Mouse (Mus musculus) CH12.LX (cell line): ENCODE measurements around the gene Trpc1. TPM values are rescaled to one million over a fixed set of nuclear protein-coding genes. Genes with fewer than 3 reads are reported as not detected.

Experiments used
- DNase-seq: peaks from one replicate; pipeline ENCODE4 v3.0.0-alpha.2; 2013; ENCODE audit errors: extremely low read depth
- H3K27ac ChIP-seq: 2 replicates; pipeline ENCODE4 v1.5.1; 2012; ENCODE audit warnings: low read depth, mild to moderate bottlenecking, control low read depth, moderate library complexity; ENCODE audit not compliant: insufficient read depth
- H3K27me3 ChIP-seq: replicated peaks from 2 replicates; pipeline ENCODE3; 2012; ENCODE audit warnings: inconsistent platforms
- H3K36me3 ChIP-seq, 2 experiments: replicated peaks in 1 of 2; 2 replicates each; pipeline versions ENCODE3 to v1.6.1; 2012; ENCODE audit warnings: inconsistent platforms in 1 of 2, low read length in 1 of 2, mild to moderate bottlenecking in 1 of 2, mixed read lengths in 1 of 2, moderate library complexity in 1 of 2; ENCODE audit not compliant: control insufficient read depth in 1 of 2, insufficient read depth in 1 of 2
- H3K4me1 ChIP-seq, 2 experiments: 2 replicates each; pipeline ENCODE4 v1.6.1; 2012; ENCODE audit warnings: inconsistent platforms in 1 of 2, moderate library complexity in 1 of 2; ENCODE audit not compliant: insufficient read depth in 2 of 2, control insufficient read depth in 1 of 2
- H3K4me2 ChIP-seq: 2 replicates; pipeline ENCODE4 v1.6.1; 2012; ENCODE audit warnings: low read depth, mild to moderate bottlenecking, control low read depth; ENCODE audit not compliant: poor library complexity, insufficient read depth, severe bottlenecking
- H3K4me3 ChIP-seq, 3 experiments: fragments of 150-350 bp in 1 of 3; sonication (generic) in 1 of 3; replicated peaks in 1 of 3; 2 replicates each; pipeline versions ENCODE3 to v1.5.1; 2011 to 2012; ENCODE audit warnings: low read depth in 2 of 3, low read length in 2 of 3, mild to moderate bottlenecking in 2 of 3, moderate library complexity in 2 of 3, control low read depth in 1 of 3, improper control_type of control experiment in 1 of 3, inconsistent platforms in 1 of 3, mixed read lengths in 1 of 3; ENCODE audit not compliant: poor library complexity in 1 of 3
- H3K79me2 ChIP-seq: replicated peaks from 2 replicates; pipeline ENCODE4 v1.6.1; 2012; ENCODE audit warnings: mild to moderate bottlenecking, moderate library complexity; ENCODE audit not compliant: control insufficient read depth, poor library complexity, insufficient read depth, severe bottlenecking; ENCODE audit errors: extremely low read depth
- H3K9ac ChIP-seq: 2 replicates; pipeline ENCODE4 v1.6.1; 2012; ENCODE audit warnings: low read depth, mild to moderate bottlenecking, control low read depth, moderate library complexity; ENCODE audit not compliant: insufficient read depth
- H3K9me3 ChIP-seq: replicated peaks from 2 replicates; pipeline ENCODE3; 2012; ENCODE audit warnings: low read length, inconsistent platforms, mixed read lengths
- BHLHE40 ChIP-seq: IDR thresholded peaks from 2 replicates; pipeline ENCODE4 v1.6.1; 2011; ENCODE audit warnings: mild to moderate bottlenecking, low read depth, low read length, improper control_type of control experiment
- CTCF ChIP-seq, 2 experiments: IDR thresholded peaks in 1 of 2; conservative IDR thresholded peaks in 1 of 2; 2 replicates each; pipeline ENCODE4 v1.5.1; 2011 to 2012; ENCODE audit warnings: low read depth in 2 of 2, low read length in 2 of 2, improper control_type of control experiment in 1 of 2, inconsistent platforms in 1 of 2, mild to moderate bottlenecking in 1 of 2, moderate library complexity in 1 of 2
- E2F4 ChIP-seq: IDR thresholded peaks from 2 replicates; pipeline ENCODE4 v1.6.1; 2011; ENCODE audit warnings: low read depth, low read length, improper control_type of control experiment; ENCODE audit not compliant: insufficient replicate concordance
- ELF1 ChIP-seq: IDR thresholded peaks from 2 replicates; pipeline ENCODE4 v1.6.1; 2014; ENCODE audit warnings: low read depth, mild to moderate bottlenecking, inconsistent platforms, low read length, improper control_type of control experiment
- KAT2A ChIP-seq: IDR thresholded peaks from 2 replicates; pipeline ENCODE4 v1.6.1; 2012; ENCODE audit warnings: low read length, improper control_type of control experiment, inconsistent platforms; ENCODE audit not compliant: insufficient replicate concordance
- MAX ChIP-seq: IDR thresholded peaks from 2 replicates; pipeline ENCODE4 v1.6.1; 2011; ENCODE audit warnings: low read length, improper control_type of control experiment
- MAZ ChIP-seq: IDR thresholded peaks from 2 replicates; pipeline ENCODE4 v1.6.1; 2012; ENCODE audit warnings: low read depth, mild to moderate bottlenecking, inconsistent platforms, low read length, improper control_type of control experiment, moderate library complexity
- MXI1 ChIP-seq: IDR thresholded peaks from 2 replicates; pipeline ENCODE4 v1.6.1; 2011; ENCODE audit warnings: mild to moderate bottlenecking, low read depth, low read length, improper control_type of control experiment
- MYC ChIP-seq: IDR thresholded peaks from 2 replicates; pipeline ENCODE4 v1.6.1; 2011; ENCODE audit warnings: low read depth, mild to moderate bottlenecking, improper control_type of control experiment, low read length
- RAD21 ChIP-seq: IDR thresholded peaks from 2 replicates; pipeline ENCODE4 v1.6.1; 2011; ENCODE audit warnings: low read depth, mild to moderate bottlenecking, low read length, improper control_type of control experiment, moderate library complexity
- SIN3A ChIP-seq: IDR thresholded peaks from 2 replicates; pipeline ENCODE4 v1.6.1; 2012; ENCODE audit warnings: low read length, improper control_type of control experiment, inconsistent platforms
- USF1 ChIP-seq: IDR thresholded peaks from 2 replicates; pipeline ENCODE4 v1.6.1; 2014; ENCODE audit warnings: low read depth, mild to moderate bottlenecking, inconsistent platforms, low read length, improper control_type of control experiment
- ZKSCAN1 ChIP-seq: IDR thresholded peaks from 2 replicates; pipeline ENCODE4 v1.6.1; 2012; ENCODE audit warnings: low read depth, inconsistent platforms, low read length, improper control_type of control experiment, borderline replicate concordance
- dilution Hi-C: fragments of 300-500 bp; cut with MboI; formaldehyde crosslinking; loops from 2 replicates; pipeline ENCODE4 v1.14.3; 2020; ENCODE audit warnings: low sequenced_read_pairs; ENCODE audit not compliant: extremely low pct_unique_long_range_greater_than_20kb, extremely low pct_ligation_motif_present
- in situ Hi-C: fragments of 300-500 bp; cut with MboI; formaldehyde crosslinking; loops from 3 replicates; pipeline ENCODE4 v1.14.3; 2019; ENCODE audit warnings: low sequenced_read_pairs, low pct_ligation_motif_present, low pct_unique_long_range_greater_than_20kb, mixed read lengths
- polyA plus RNA-seq: library from polyadenylated mRNA; unstranded; fragments of >175 nt; gene quantifications from 2 replicates; pipeline ENCODE4 v1.2.1, GENCODE M21; 2012; ENCODE audit warnings: low read depth; ENCODE audit not compliant: insufficient read length
- total RNA-seq, 2 experiments: library from RNA; depleted of rRNA; stranded (reverse); fragments of 300-350 nt in 1 of 2; fragments of >200 nt in 1 of 2; gene quantifications; 2 replicates each; pipeline ENCODE4 v1.2.3; 2012 to 2014

Trpc1 gene
- total and polyA plus RNA-seq, 3 experiments = not detected

GRCm38 (mm10) chr9:95675064-95675699 is 75.0 kb downstream of the Trpc1 start:
- no peaks in the 10 kb centered on the region for H3K36me3 ChIP-seq
- dilution Hi-C loops (no loop called here), in situ Hi-C loops (loop anchor here (25.0 kb wide), 1 partner anchor 162 kb away; the partner anchor contains the start of gene Pls1)
- H3K4me2 ChIP-seq = no peak overlapping the region
- no peak overlapping the region for H3K9ac ChIP-seq
- TF ChIP-seq CTCF (conservative IDR thresholded peaks at IDR 0.05 in 1 of 2, IDR thresholded peaks at IDR 0.05 in 1 of 2; ENCODE audit: low read depth in 2 of 2, low read length in 2 of 2) = no peak
- TF ChIP-seq BHLHE40 = no peak
- no peak for TF ChIP-seq USF1
- no peak for TF ChIP-seq SIN3A
- TF ChIP-seq ZKSCAN1 = no peak
- no peak for TF ChIP-seq KAT2A
- TF ChIP-seq MAZ = no peak
- no peak for TF ChIP-seq ELF1
- H3K4me3 ChIP-seq = no peak overlapping the region
- no peaks in the 10 kb centered on the region for H3K27me3 ChIP-seq
- no peak for DNase-seq
- H3K9me3 ChIP-seq = no peaks in the 10 kb centered on the region
- 0 out of 4 replicates have a peak, but pooled peaks cover 0 to 3% of the 10 kb centered on the region in 2 experiments for H3K4me1 ChIP-seq
- no peak overlapping the region for H3K27ac ChIP-seq
- no peaks in the 10 kb centered on the region for H3K79me2 ChIP-seq

GRCm38 (mm10) chr9:95672760-95673159 is 77.4 kb downstream of the Trpc1 start:
- peak; percentile 11 for DNase-seq
- Histone ChIP-seq H3K27ac (no peak overlapping the region), H3K27me3 (no peaks in the 10 kb centered on the region), H3K4me3 (no peak overlapping the region), H3K4me1 (0 out of 4 replicates have a peak, but pooled peaks cover 0 to 3% of the 10 kb centered on the region in 2 experiments), H3K9me3 (no peaks in the 10 kb centered on the region), H3K36me3 (no peaks in the 10 kb centered on the region), H3K79me2 (no peaks in the 10 kb centered on the region), H3K9ac (no peak overlapping the region), H3K4me2 (no peak overlapping the region)
- dilution Hi-C loops (no loop called here), in situ Hi-C loops (no loop called here)
- TF ChIP-seq CTCF (conservative IDR thresholded peaks at IDR 0.05 in 1 of 2, IDR thresholded peaks at IDR 0.05 in 1 of 2; ENCODE audit: low read depth in 2 of 2, low read length in 2 of 2) = peak; percentile 10 to 33; a peak in 2 of 4 replicates
- TF ChIP-seq MYC = no peak
- peak; percentile 12 for TF ChIP-seq RAD21
- no peak for TF ChIP-seq E2F4

- DNase-seq = no peak
- Histone ChIP-seq H3K4me3 (no peak overlapping the region), H3K79me2 (no peaks in the 10 kb centered on the region), H3K4me1 (0 out of 4 replicates have a peak, but pooled peaks cover 0 to 3% of the 10 kb centered on the region in 2 experiments), H3K27ac (no peak overlapping the region), H3K9ac (no peak overlapping the region), H3K36me3 (no peaks in the 10 kb centered on the region), H3K27me3 (no peaks in the 10 kb centered on the region), H3K9me3 (no peaks in the 10 kb centered on the region), H3K4me2 (no peak overlapping the region)
- TF ChIP-seq CTCF (conservative IDR thresholded peaks at IDR 0.05 in 1 of 2, IDR thresholded peaks at IDR 0.05 in 1 of 2; ENCODE audit: low read depth in 2 of 2, low read length in 2 of 2) = no peak
- TF ChIP-seq MXI1 = no peak
- TF ChIP-seq MAX = no peak
- dilution Hi-C loops (no loop called here), in situ Hi-C loops (no loop called here)
Measured at GRCm38 (mm10) chr9:95672331-95672730, 77.8 kb downstream of the Trpc1 start.
